Mouse (Mus musculus) CD8-positive naive resting alpha-beta T cell, adult 2 months (primary cell): ENCODE measurements around the gene Pskh1.

ENCODE experiments used
- DNase-seq, 2 experiments: peaks; one replicate each; pipeline ENCODE4 v3.0.0; 2022; ENCODE audit warnings: low read depth in 2 of 2, low spot score in 2 of 2

The Pskh1 gene

GRCm38 (mm10) chr8:105892432-105892831 lies 7.8 kb upstream of the Pskh1 start:
- peak in 1 of 2 experiments; percentile 9 for DNase-seq

DNA sequence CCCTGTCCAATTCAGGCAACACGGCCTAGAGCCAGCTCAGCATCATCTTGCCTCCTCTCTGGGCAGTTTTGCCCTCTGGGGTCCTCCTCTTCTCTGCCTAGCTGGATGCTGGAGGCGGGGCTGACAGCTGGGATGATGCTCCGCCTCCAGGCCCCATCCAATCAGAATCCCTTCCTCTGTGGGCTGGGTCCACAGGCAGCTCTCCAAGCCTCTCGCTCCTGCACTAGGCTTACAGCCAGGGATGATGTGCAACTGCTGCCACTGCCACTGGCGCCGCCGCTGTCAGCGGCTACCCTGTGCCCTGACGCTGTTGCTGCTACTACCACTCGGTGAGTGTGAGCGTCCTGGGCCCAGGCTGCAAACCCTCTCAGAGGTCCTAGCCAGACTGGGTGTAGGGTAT lies 6.9 kb upstream of the Pskh1 start, which contains the start of gene Nrn1l:
Gene Nrn1l (plus strand): TSS at position 229 of the 400 bp plus-strand sequence.
- no peak for DNase-seq

DNA sequence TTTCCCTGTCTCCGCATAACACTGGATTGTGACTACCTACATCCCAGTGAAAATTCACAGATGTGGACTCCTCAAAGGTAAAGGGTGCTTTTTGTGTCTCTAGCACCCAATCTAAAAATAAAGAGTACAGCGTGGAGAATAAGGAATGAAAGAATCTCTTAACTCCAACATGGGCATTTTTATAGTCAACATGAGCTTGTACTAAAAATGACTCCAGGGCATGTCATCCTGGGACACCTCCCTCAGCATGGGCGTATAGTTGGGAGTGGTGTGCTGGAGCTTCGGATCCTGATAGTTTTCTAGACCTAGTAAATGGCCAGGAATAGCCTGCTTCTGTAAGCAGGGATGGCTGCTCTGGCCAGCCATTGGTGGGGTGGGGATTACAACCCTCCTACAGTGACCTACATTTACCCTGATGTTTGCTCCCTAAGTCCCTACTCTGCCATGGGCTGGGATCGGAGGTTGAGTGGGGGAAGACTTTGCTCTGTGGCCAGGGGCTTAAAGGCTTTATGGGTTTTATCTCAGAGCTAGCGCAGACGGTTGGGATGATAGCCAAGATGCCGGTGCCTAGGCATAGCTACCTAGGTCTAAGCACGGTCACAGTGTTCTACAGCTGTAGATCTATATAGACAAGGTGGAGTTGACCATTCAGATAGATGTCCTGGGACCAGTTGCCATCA lies 2.3 kb upstream of the Pskh1 start:
- DNase-seq: no peak

GRCm38 (mm10) chr8:105900941-105901616 lies 838 bp downstream of the Pskh1 start:
- peak; percentile 41 to 58 for DNase-seq

DNA sequence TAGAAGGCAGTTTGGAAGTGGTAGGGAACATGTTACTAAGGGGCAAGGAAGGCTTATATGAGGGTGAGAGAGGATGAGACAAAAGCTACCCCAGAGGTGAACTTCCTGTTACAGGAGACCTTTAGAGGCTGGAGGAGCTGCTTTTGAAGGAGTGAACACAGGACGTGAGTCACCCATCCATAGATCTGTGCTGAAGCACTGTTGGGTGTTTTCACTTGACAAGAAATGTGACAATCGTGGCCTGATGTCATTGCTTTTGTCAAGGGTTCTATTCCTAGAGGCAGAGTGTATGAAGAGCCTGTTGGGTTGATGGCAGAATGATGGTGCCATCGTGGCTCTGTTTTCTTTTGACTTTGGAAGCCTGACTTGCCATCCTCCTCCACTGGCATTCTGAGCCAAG lies 19.1 kb downstream of the Pskh1 start:
- DNase-seq: no peak

DNA sequence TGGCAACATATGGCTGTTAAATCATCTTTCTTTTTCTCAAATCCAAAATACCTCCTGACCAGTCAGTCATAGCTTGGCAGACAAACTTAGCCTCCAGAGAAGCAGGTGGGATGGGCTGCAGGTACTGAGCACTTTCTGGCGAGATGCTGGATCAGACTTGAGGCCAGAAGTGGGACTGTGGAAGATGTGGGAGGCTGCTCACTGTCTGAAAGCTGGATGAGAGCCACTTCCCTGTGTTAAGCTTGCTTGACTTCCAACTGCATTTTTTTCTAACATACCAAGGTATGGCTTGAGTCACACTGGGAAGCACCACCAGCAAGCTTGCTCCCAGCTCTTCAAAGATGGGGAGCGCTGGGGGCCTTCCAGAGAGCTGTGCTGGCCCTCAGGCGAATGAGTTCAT lies 24.9 kb downstream of the Pskh1 start:
- DNase-seq: no peak

GRCm38 (mm10) chr8:105930602-105931001 lies 30.4 kb downstream of the Pskh1 start:
- peak; percentile 86 to 92 for DNase-seq

DNA sequence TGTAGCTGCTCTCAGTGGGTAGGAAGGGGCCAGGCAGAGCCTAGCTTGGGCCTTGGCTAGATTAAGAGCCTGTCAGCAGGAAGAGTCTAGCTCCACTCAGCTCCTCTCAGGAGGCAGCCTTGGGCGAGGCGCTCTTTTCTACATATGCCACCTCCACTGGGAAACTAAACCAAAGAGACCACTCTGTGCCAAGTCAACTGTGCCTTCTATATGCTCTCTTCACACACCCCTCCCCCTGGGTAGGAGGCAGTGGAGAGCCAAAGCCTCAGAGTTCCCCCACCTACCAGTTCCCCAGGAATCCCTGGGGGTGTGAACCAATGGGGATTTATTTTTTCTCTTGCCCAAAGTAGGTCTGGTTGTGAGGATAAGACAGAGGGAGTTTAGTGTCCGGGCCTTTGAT lies 31.0 kb downstream of the Pskh1 start:
- DNase-seq: no peak

DNA sequence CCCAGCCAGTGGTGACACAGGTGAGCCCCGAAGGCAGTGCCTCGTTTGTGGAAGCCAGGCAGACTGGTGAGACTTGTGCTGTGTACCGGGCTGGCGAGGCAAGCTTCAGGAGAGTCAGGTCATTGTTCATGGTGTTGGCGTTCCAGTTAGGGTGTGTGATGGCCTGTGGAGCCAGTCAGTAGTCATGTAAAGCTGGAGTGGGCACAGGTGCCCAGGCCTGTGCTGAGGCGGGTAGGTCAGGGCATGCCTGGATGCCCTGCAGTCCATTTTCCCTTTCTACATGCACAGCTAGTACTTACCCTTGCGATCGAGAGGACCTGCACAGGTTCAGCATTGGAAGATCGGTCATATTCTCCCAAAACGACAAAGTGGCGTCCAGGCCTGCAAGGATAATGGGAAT lies 32.3 kb downstream of the Pskh1 start:
- DNase-seq: no peak

DNA sequence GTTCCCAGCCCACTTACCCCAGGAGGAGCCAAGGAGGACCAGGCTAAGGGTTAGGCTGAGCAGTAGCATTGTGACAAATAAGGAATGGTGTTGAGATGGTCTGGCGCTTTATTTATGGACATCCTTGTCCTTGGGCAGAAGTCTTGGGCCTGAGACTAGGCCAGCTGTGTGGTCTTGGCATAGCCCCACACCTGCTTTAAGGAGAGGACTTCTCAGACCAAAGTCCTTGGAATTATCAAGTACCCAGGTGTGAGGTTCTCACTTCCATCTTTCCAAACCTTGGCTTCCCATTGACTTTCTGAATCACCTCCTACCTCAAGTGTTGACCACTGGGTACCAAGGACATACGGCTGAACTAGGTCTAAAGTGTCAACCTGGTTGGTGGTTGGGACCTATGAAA lies 33.5 kb downstream of the Pskh1 start, which contains the start of gene Ctrl:
Gene Ctrl (minus strand): TSS at position 101 of the 400 bp plus-strand sequence.
- no peak for DNase-seq

DNA sequence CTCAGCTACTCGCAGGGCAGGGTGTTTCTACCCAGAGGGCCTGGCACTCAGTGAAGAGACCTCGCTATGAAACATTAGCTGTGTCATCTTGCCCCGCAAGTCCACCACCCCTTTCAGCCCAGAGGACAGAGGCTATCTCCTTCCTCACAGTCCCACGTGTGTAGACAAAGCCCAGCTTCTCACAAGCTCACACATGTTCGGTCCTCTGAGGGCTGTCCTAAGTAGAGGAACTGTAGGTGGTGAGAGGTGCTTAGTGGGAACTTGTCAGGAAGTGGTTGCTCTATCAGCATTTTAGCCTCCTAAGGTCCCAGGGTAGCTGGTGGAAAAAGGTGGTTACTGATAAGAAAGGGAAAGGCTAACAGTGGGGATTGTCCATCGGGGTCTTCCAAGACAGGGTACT lies 34.9 kb downstream of the Pskh1 start:
- no peak for DNase-seq

GRCm38 (mm10) chr8:105935863-105936603 lies 35.8 kb downstream of the Pskh1 start:
- no peak for DNase-seq

DNA sequence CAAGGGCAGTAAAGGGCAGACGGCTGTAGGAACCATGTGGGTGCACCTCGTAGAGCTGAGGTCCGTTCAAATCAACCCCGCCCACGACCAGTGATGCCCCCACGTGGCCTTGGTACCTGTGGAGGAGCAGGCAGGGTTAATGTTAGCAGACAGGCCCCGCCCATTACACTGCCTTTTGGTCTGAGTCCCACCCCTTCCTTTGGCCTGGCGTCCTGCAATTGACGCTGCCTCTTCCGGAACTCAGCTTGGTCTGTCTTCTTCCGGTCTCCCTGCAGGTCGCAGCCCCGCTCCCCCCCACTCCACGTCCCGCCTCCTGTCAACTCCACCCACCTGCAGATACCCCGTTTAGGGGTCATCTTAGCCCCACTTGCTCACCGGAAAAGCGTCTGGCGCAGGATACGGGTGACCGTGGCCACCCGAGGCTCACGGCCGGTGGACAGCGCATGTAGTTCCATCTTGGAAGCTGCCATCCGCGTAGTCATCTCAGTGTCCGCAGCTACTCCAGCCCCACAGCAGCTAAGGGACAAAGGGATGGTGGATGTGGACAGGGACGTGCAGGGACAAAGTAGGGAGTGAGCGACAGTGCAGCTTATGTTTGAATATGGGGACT lies 36.7 kb downstream of the Pskh1 start:
- DNase-seq: peak in 1 of 2 experiments; percentile 39

DNA sequence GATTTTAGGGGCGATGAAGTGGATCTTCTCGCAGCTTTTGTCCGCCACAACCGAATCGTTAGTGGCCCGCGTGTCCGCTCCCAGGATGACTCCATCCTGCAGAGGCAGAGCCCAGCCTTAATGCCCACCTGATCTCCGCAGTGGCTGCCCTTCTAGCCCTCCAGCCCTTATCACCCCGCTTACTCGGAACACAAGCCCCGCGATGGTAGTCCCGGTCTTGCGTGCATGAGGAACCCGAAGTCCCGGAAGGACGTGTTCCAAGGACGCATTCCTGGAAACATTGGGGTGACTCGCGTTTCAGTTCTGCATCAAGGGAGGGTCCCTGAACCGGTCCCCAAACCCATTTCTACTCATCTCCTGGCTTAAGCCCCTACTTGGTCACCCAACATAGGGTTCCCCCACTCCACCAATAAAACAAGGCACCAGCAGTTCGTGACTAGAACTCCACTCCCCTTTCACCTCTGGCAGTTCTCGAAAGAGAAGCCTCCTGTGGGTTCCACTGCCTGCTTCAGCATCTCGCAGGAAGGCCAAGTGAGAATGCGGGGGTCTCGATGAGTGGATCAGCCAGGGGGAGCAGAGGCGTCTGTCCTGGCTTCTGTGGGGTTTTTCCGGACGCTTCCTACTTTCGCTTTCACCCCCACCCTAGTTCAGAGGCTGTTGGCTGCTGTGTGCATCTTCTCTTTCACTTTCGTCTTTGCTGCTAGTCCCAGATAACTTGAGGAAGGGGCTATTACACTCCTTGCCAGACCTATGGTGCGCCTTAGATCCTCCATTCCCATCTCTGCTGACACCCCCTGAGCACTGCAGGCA lies 37.5 kb downstream of the Pskh1 start:
- DNase-seq: peak; percentile 29 to 47

- DNase-seq: no peak
These were observed 38.0 kb downstream of the Pskh1 start, which contains the start of gene Psmb10 for GRCm38 (mm10) chr8:105938306-105938669. Gene Psmb10 (minus strand): TSS chr8:105938444.

DNA sequence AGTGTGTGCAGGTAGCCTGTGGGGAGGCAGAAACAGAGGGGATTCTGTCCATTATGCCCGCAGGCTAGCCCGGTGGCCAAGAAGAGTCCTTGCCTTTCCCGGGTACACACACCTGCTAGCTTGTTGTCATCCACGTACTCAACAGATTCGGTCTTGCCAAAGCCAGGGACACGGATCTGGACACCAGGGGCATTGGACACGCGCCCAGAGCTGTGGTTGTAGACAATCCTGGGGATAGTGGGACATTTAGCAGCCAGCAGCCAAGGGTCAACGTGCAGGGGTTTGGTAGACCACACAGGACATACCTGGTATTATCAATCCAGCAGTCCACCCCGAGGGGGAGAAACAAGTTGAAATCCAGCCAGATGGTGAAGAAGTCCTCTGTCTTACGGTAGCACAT lies 41.8 kb downstream of the Pskh1 start:
- no peak for DNase-seq

DNA sequence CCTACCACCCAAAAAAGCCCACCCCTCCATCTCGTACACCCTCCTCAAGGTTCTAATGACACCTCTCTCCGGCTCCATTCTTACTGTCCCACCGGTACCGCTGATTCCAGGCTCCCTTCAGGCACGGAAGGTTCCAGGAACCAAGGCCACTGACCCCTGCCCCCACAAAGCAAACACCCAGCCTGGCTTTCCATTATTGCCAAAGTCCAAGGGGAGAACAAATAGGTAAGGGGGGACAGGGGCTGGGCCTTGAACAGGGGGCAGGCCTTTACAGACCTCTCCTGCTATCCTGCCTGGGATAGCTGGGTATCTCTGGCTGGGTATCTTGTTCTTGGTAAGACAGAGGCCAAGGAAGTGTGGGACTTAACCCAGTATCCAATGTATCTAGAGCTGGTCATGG lies 42.3 kb downstream of the Pskh1 start:
- DNase-seq: no peak

GRCm38 (mm10) chr8:105943321-105943739 lies 43.1 kb downstream of the Pskh1 start, which contains the start of gene Lcat:
Gene Lcat (minus strand): TSS chr8:105943382.
- no peak for DNase-seq

DNA sequence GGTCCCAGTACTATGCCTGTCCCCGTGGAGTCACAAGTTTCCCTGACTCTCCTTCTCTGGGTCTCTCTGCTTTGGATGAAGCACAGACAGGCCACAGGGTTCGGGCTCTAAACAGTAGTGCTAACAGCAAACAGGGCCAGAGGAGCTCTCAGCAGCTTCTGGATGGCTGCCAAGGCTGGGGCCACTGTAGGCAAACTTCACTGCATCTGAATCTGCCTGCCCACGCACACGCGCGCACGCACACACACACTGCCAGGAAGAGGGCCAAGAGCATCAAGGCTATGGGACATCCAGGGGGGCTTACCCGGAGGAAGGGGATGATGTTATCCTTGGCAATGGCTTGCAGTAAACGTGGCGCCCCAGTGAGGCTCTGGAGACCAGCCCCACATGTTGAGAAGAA lies 49.1 kb downstream of the Pskh1 start:
- DNase-seq: no peak

DNA sequence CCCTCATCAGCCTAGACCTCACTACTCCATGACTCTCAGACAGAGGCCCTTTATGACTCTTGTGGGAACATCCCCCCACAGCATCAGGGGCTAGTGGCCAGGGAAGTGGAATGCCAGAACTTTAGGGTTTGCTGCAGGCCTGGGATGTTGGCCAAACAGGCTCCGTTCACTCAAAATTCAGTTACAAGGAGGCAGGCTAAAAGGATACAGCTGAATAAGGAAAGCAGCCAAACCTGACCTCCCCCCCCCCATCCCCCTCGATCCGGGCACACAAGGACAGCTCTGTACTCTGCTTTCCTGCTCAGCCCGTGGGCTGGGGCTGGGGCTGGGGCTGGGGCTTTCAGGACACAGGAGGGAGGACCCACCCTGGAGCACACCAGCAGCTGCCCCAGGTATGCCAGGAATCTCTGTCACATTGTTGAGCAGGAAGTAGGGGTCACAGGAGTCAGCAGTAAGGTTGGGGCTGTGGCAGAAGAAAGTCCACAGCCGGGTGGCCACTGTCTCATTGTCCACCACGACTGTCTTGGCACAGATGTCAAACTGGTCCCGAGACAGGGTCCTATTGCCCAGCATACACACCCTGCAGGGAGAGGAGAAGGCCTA lies 50.9 kb downstream of the Pskh1 start:
- DNase-seq: no peak
